ENCODE assay signal across 16 mouse cellular contexts in genomic region chr7:51840515-51840914, GRCm38 (mm10). TPM values are rescaled to one million over a fixed set of nuclear protein-coding genes. Genes with fewer than 3 reads are reported as not detected.
DNase-seq lines count a peak whose midpoint lies in the region; ATAC-seq and TF ChIP-seq lines count a peak whose summit lies in the region.
"Had no signal": no experiment of that assay in that cellular context is flagged by ENCODE, and none has a peak within 500 bp of the region (broad histone marks: within the 10 kb centered on the region; RNA-seq: fewer than 3 reads in every experiment).

No protein-coding gene starts in this region.

- DNase-seq in forebrain, embryonic 10.5 days (ENCODE audit: extremely low spot score, low spot score): no peak
- peak; percentile 30 for DNase-seq in lung, embryonic 14.5 days
- DNase-seq in lung, postnatal 4 days: no peak
- DNase-seq in brain, embryonic 14.5 days (ENCODE audit: low read depth): peak; percentile 65
- no peak for DNase-seq in adrenal gland, adult 18-20 months (ENCODE audit: low spot score in 2 of 2)
- DNase-seq in adrenal gland, postnatal 14 days: no peak
- DNase-seq: B cell, adult 2 months; gastrocnemius, adult 2 months; heart, adult 18-20 months; kidney, postnatal 36 days; liver; lung, adult 18-20 months; right cerebral cortex, postnatal 25 days had no signal

- H3K4me3 ChIP-seq in forebrain, embryonic 15.5 days: no peak overlapping the region
- H3K4me3 ChIP-seq in forebrain, embryonic 10.5 days: no peak overlapping the region
- no peak overlapping the region for H3K4me3 ChIP-seq in lung, embryonic 14.5 days (ENCODE audit: low read depth, low read length)
- H3K4me3 ChIP-seq in neural tube, embryonic 13.5 days: no peak overlapping the region
- H3K4me3 ChIP-seq: embryonic facial prominence, embryonic 12.5 days; gastrocnemius, adult 2 months had no signal

- no peak for TF ChIP-seq POLR2A in brain, embryonic 14.5 days (IDR thresholded peaks at IDR 0.05; ENCODE audit: borderline replicate concordance, extremely low read depth, insufficient read depth, insufficient read length, poor library complexity, severe bottlenecking)

- H3K9ac ChIP-seq in forebrain, embryonic 15.5 days (replicated peaks): no peak overlapping the region
- no peak overlapping the region for H3K9ac ChIP-seq in lung, embryonic 14.5 days
- no peak overlapping the region for H3K9ac ChIP-seq in neural tube, embryonic 13.5 days
- H3K9ac ChIP-seq: embryonic facial prominence, embryonic 12.5 days had no signal

- no peaks in the 10 kb centered on the region for H3K9me3 ChIP-seq in forebrain, embryonic 15.5 days
- peaks cover 7% of the 10 kb centered on the region; the same call in 1 of the 2 replicates for H3K9me3 ChIP-seq in forebrain, embryonic 10.5 days
- H3K9me3 ChIP-seq in lung, embryonic 14.5 days (ENCODE audit: low read depth, low read length): no peaks in the 10 kb centered on the region
- H3K9me3 ChIP-seq in neural tube, embryonic 13.5 days: peaks cover 3% of the 10 kb centered on the region; the same call in 1 of the 2 replicates

- no peak overlapping the region for H3K4me2 ChIP-seq in forebrain, embryonic 15.5 days (replicated peaks)
- H3K4me2 ChIP-seq in lung, embryonic 14.5 days: no peak overlapping the region
- no peak overlapping the region for H3K4me2 ChIP-seq in neural tube, embryonic 13.5 days
- H3K4me2 ChIP-seq: embryonic facial prominence, embryonic 12.5 days had no signal

- H3K27ac ChIP-seq in forebrain, embryonic 15.5 days (replicated peaks): peak overlapping the region; percentile 25; the same call in 1 of the 2 replicates
- H3K27ac ChIP-seq in forebrain, embryonic 10.5 days: no peak overlapping the region
- H3K27ac ChIP-seq in lung, embryonic 14.5 days (ENCODE audit: low read depth): no peak overlapping the region
- peak overlapping the region; percentile 43; the same call in 1 of the 2 replicates for H3K27ac ChIP-seq in neural tube, embryonic 13.5 days (replicated peaks)
- H3K27ac ChIP-seq: embryonic facial prominence, embryonic 12.5 days; gastrocnemius, adult 2 months had no signal

- TF ChIP-seq CTCF in lung, embryonic 14.5 days (IDR thresholded peaks at IDR 0.05; ENCODE audit: low read depth): no peak
- TF ChIP-seq CTCF in brain, embryonic 14.5 days (IDR thresholded peaks at IDR 0.05; ENCODE audit: borderline replicate concordance, extremely low read depth, insufficient read depth, insufficient read length): no peak

- no peaks in the 10 kb centered on the region for H3K36me3 ChIP-seq in forebrain, embryonic 15.5 days
- H3K36me3 ChIP-seq in forebrain, embryonic 10.5 days (replicated peaks): no peaks in the 10 kb centered on the region
- H3K36me3 ChIP-seq in lung, embryonic 14.5 days (ENCODE audit: insufficient read depth): no peaks in the 10 kb centered on the region
- no peaks in the 10 kb centered on the region for H3K36me3 ChIP-seq in neural tube, embryonic 13.5 days
- H3K36me3 ChIP-seq: embryonic facial prominence, embryonic 12.5 days had no signal

- H3K4me1 ChIP-seq in forebrain, embryonic 15.5 days: peaks cover 14% of the 10 kb centered on the region
- H3K4me1 ChIP-seq in forebrain, embryonic 10.5 days: no peaks in the 10 kb centered on the region
- H3K4me1 ChIP-seq in lung, embryonic 14.5 days (ENCODE audit: insufficient read depth): no peaks in the 10 kb centered on the region
- peaks cover 13% of the 10 kb centered on the region for H3K4me1 ChIP-seq in neural tube, embryonic 13.5 days (replicated peaks)
- H3K4me1 ChIP-seq: embryonic facial prominence, embryonic 12.5 days had no signal

- peak; percentile 48; the same call in 1 of the 2 replicates for ATAC-seq in forebrain, embryonic 15.5 days (replicated peaks)
- ATAC-seq in lung, embryonic 14.5 days (ENCODE audit: insufficient read depth): no peak
- peak; percentile 63; the same call in 1 of the 2 replicates for ATAC-seq in neural tube, embryonic 13.5 days (ENCODE audit: low read depth)

- no peaks in the 10 kb centered on the region for H3K27me3 ChIP-seq in forebrain, embryonic 15.5 days
- H3K27me3 ChIP-seq in forebrain, embryonic 10.5 days (ENCODE audit: poor library complexity, severe bottlenecking): no peaks in the 10 kb centered on the region
- H3K27me3 ChIP-seq in lung, embryonic 14.5 days (ENCODE audit: insufficient read depth, low read length): no peaks in the 10 kb centered on the region
- no peaks in the 10 kb centered on the region for H3K27me3 ChIP-seq in neural tube, embryonic 13.5 days
- H3K27me3 ChIP-seq: embryonic facial prominence, embryonic 12.5 days had no signal

- 72% methylated on average over 7 of the region's 7 CpGs for WGBS in forebrain, embryonic 15.5 days
- WGBS in forebrain, embryonic 10.5 days: 90% methylated on average over 7 of the region's 7 CpGs
- 71% methylated on average over 7 of the region's 7 CpGs for WGBS in lung, embryonic 14.5 days
- WGBS in neural tube, embryonic 13.5 days: 64% methylated on average over 7 of the region's 7 CpGs

RNA-seq across cellular contexts. Expression of gene Gas2, which starts 21.3 kb away (rescaled TPM):
- 15.5 and 19.7 TPM in 2 replicates for polyA plus RNA-seq in forebrain, embryonic 15.5 days (2015; fragmentation: Nextera tagmentation; extraction: Ambion mirVana)
- 25.1 and 27.6 TPM in 2 replicates for polyA plus RNA-seq in forebrain, embryonic 10.5 days (2016; fragmentation: Nextera tagmentation; extraction: Ambion mirVana)
- 18.2 and 20.6 TPM in 2 replicates for polyA plus RNA-seq in lung, embryonic 14.5 days (2014; fragmentation: Nextera tagmentation; extraction: Ambion mirVana)
- 12.5 and 14.3 TPM in 2 replicates for polyA plus RNA-seq in brain, embryonic 14.5 days (2012; rRNA removed)
- 19.8 and 28.1 TPM in 2 replicates for polyA plus RNA-seq in neural tube, embryonic 13.5 days (2015; fragmentation: Nextera tagmentation; extraction: Ambion mirVana)
- total RNA-seq in adrenal gland, adult 18-20 months (2021): 10 to 100 TPM; 32.3 to 49.9 TPM
- total RNA-seq in adrenal gland, postnatal 14 days (2021): 31.3 and 36.4 TPM in 2 replicates

RNA-seq across cellular contexts. Expression of gene Fancf, which starts 21.6 kb away (rescaled TPM):
- polyA plus RNA-seq in forebrain, embryonic 15.5 days (2015; fragmentation: Nextera tagmentation; extraction: Ambion mirVana): 11.2 and 11.8 TPM in 2 replicates
- 6.6 and 6.9 TPM in 2 replicates for polyA plus RNA-seq in forebrain, embryonic 10.5 days (2016; fragmentation: Nextera tagmentation; extraction: Ambion mirVana)
- polyA plus RNA-seq in lung, embryonic 14.5 days (2014; fragmentation: Nextera tagmentation; extraction: Ambion mirVana): 12.0 and 15.6 TPM in 2 replicates
- 10.0 and 15.3 TPM in 2 replicates for polyA plus RNA-seq in brain, embryonic 14.5 days (2012; rRNA removed)
- 11.2 and 12.5 TPM in 2 replicates for polyA plus RNA-seq in neural tube, embryonic 13.5 days (2015; fragmentation: Nextera tagmentation; extraction: Ambion mirVana)
- total RNA-seq in adrenal gland, adult 18-20 months (2021): 1 to 10 TPM; 8.1 to 9.5 TPM
- total RNA-seq in adrenal gland, postnatal 14 days (2021): 8.6 and 9.2 TPM in 2 replicates

Comparison
In these comparisons a context has a peak if more than half of its experiments do, and no peak if none do; other contexts are left out.
1. H3K27ac ChIP-seq: peak in forebrain, embryonic 15.5 days (single experiment) and neural tube, embryonic 13.5 days (single experiment); none in forebrain, embryonic 10.5 days (single experiment) and lung, embryonic 14.5 days (single experiment).
2. DNase-seq: peak in lung, embryonic 14.5 days (single experiment) and brain, embryonic 14.5 days (single experiment); none in forebrain, embryonic 10.5 days (single experiment), lung, postnatal 4 days (0 of 2), adrenal gland, adult 18-20 months (0 of 2) and adrenal gland, postnatal 14 days (single experiment).